Mouse (Mus musculus): ENCODE measurements around the gene Bcam. TPM values are rescaled to one million over a fixed set of nuclear protein-coding genes. Genes with fewer than 3 reads are reported as not detected.
A peak's percentile ranks its signal among the peaks of the same experiment; 100 is the strongest.

Bcam gene
- polyA plus RNA-seq (2016; fragmentation: Nextera tagmentation; extraction: Ambion mirVana), result 11.1 and 11.3 TPM in 2 replicates

DNA sequence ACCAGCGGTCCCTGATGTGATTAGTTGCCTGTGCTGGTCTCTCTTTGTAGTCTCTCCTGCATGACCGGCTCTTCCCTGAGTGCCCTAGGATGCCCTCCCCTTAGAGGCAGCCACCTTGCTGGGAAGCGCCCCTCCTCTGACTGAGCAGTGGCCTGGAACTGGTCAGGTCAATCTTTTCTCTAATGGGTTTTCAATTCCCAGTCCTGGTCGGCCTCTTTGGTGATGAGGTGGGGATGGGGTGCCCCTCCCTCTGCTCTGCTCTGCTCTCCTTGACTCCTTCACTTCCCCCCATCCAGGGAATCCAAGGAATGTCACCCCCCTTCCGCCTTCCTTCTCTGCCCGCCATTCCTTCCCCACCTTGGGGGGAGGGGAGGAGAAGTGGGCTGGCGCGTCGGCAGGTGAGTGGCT is at the start of gene Bcam:
Bcam (minus strand) TSS at position 33 of the 408 bp plus-strand sequence.
- peak within 1 kb of the TSS; percentile 63 for H3K4me2 ChIP-seq
- peaks cover 24% of the 10 kb centered on the region for H3K4me1 ChIP-seq
- H3K4me3 ChIP-seq, result peak within 1 kb of the TSS; percentile 43
- no peaks in the 10 kb centered on the region for H3K36me3 ChIP-seq
- WGBS (ENCODE audit: insufficient replicate concordance), result 8% methylated on average over 9 of the region's 9 CpGs
- H3K27me3 ChIP-seq (replicated peaks), result peaks cover 57% of the 10 kb centered on the region
- peak within 1 kb of the TSS; percentile 54 for H3K9ac ChIP-seq
- H3K9me3 ChIP-seq (replicated peaks), result no peaks in the 10 kb centered on the region
- 0 out of 2 replicates have a peak, but pooled peaks have one; percentile 17 for ATAC-seq
- H3K27ac ChIP-seq, result no peak within 1 kb of the TSS

DNA sequence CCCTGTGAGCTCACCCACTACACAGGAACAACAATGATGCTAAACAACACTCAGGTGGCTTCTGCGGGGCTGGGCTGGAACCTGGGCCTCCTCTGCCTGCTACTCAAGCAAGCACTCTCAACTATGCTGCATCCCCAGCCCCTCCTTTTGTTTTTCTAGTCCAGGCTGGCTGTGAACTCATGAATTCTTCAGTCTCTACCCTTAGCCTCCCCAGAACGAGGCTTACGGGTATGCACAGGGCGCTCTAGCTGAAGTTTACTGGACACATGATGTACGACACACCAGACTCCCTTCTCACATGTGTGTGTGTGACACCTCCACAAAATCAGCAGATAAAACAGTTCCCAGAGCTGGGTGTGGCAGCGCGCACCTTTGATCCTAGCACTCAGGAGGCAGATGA is 48.1 kb upstream of the Bcam start:
- no peak overlapping the region for H3K4me2 ChIP-seq
- peaks cover 57% of the 10 kb centered on the region for H3K27me3 ChIP-seq (replicated peaks)
- WGBS (ENCODE audit: insufficient replicate concordance), result 70% methylated on average over 7 of the region's 7 CpGs
- H3K4me3 ChIP-seq, result no peak overlapping the region
- H3K4me1 ChIP-seq, result peaks cover 56% of the 10 kb centered on the region
- peaks cover 6% of the 10 kb centered on the region; the same call in 1 of the 2 replicates for H3K9me3 ChIP-seq (replicated peaks)
- ATAC-seq, result no peak
- no peaks in the 10 kb centered on the region for H3K36me3 ChIP-seq
- no peak overlapping the region for H3K27ac ChIP-seq
- H3K9ac ChIP-seq, result no peak overlapping the region

DNA sequence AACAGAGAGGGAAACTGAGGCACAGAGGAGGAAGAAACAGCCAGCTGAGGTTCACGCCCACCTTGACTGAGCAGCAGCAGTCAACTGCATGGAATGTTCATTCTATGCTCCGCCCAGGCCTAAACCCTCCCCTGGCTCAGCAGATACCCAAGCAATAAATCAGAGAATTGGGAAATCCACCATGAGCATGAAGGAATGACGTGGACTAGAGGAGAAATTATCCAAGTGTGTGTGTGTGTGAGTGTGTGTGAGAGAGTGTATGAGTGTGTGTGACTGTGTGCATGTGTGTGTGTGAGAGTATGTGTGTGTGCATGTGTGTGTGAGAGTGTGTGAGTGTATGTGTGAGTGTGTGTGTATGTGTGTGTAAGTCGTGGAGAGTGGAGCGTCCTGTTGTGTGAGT is 47.6 kb upstream of the Bcam start:
- Histone ChIP-seq H3K27ac (0 out of 2 replicates have a peak overlapping the region, but pooled peaks have one; percentile 73), H3K9ac (no peak overlapping the region), H3K27me3 (replicated peaks) (peaks cover 53% of the 10 kb centered on the region), H3K4me1 (peaks cover 56% of the 10 kb centered on the region), H3K4me3 (no peak overlapping the region), H3K36me3 (no peaks in the 10 kb centered on the region), H3K9me3 (replicated peaks) (peaks cover 6% of the 10 kb centered on the region; the same call in 1 of the 2 replicates), H3K4me2 (no peak overlapping the region)
- no peak for ATAC-seq
- WGBS (ENCODE audit: insufficient replicate concordance), result 63% methylated on average over 5 of the region's 5 CpGs

DNA sequence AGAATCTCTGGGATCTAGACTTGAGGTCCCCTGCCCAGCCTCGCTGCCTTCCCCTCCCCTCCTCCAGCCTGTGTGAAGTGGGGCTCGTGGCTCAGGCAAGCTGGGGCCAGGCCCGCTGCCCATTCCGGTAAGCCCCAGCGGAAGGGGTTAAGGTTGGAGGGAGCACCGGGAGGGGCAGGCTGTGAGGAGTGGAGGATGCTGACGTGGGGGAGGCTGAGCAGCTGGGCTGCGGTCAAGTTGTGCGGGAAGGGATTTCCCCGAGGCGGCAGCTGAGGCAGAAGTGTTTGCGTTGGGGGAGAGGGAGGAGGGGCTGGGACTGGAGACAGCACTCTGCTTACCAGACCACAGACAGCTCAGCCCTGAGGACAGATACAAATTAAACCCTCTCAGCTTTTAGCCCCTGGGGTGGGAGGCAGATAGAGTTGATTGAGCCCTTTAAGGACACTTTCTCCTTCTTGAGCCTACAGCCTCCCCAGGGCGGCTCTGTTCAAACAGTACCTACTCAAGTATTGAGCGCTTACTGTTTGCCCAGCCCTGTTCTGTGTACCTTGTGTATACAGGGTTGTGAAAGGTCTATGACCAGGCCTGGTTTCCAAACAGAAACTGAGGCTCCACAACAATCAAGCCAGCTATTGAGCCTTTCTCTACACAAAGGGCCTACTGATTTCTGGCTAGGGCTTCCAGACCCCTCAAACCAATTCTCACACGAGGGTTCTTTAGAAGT is 46.7 kb upstream of the Bcam start:
- Histone ChIP-seq H3K4me2 (peak overlapping the region; percentile 65), H3K4me1 (peaks cover 56% of the 10 kb centered on the region), H3K27me3 (replicated peaks) (peaks cover 47% of the 10 kb centered on the region), H3K4me3 (peak overlapping the region; percentile 44), H3K27ac (peak overlapping the region; percentile 73), H3K36me3 (no peaks in the 10 kb centered on the region), H3K9me3 (replicated peaks) (peaks cover 6% of the 10 kb centered on the region; the same call in 1 of the 2 replicates), H3K9ac (peak overlapping the region; percentile 1; the same call in 1 of the 2 replicates)
- WGBS (ENCODE audit: insufficient replicate concordance), result 12% methylated on average over 15 of the region's 15 CpGs
- ATAC-seq, result peak; percentile 68

DNA sequence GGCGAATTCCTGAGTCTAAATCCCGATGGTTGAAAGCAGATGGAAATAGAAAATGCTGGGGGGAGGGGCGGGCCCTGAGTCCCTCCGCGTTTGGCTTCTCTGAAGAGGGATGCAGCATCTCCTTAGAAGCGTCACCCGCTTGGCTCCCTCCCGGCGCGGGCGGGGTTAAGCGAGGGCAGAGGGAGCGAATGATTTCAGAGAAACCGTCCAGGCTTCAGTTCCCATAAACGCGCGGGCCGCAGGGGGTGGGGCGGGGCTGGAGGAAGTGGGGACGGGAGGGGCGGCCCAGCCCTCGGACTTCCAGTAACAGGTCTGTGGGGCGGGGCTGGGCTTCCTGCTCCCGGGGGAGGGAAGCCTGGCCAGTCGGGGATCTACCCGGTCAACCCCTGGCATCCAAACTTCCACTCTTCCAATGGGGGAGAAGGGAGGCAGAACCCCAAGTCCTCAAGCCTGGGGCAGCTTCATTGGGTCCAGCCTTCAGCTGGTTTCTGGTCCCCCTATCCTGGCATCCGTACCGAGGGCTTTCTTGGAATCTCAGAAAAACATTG is 45.5 kb upstream of the Bcam start:
- Histone ChIP-seq H3K4me3 (peak overlapping the region; percentile 44), H3K9me3 (replicated peaks) (peaks cover 6% of the 10 kb centered on the region; the same call in 1 of the 2 replicates), H3K27ac (peak overlapping the region; percentile 73; the same call in 1 of the 2 replicates), H3K27me3 (replicated peaks) (peaks cover 47% of the 10 kb centered on the region), H3K9ac (0 out of 2 replicates have a peak overlapping the region, but pooled peaks have one; percentile 8), H3K4me2 (peak overlapping the region; percentile 65), H3K4me1 (peaks cover 54% of the 10 kb centered on the region), H3K36me3 (no peaks in the 10 kb centered on the region)
- ATAC-seq, result peak; percentile 59; the same call in 1 of the 2 replicates
- WGBS (ENCODE audit: insufficient replicate concordance), result 1% methylated on average over 28 of the region's 28 CpGs

- WGBS (ENCODE audit: insufficient replicate concordance), result 25% methylated on average over 17 of the region's 17 CpGs
- Histone ChIP-seq H3K9ac (no peak overlapping the region), H3K4me2 (peak overlapping the region; percentile 65), H3K27me3 (replicated peaks) (peaks cover 47% of the 10 kb centered on the region), H3K27ac (0 out of 2 replicates have a peak overlapping the region, but pooled peaks have one; percentile 73), H3K9me3 (replicated peaks) (peaks cover 4% of the 10 kb centered on the region; the same call in 1 of the 2 replicates), H3K4me3 (peak overlapping the region; percentile 44), H3K4me1 (peaks cover 58% of the 10 kb centered on the region), H3K36me3 (no peaks in the 10 kb centered on the region)
- ATAC-seq, result no peak
These were observed 44.7 kb upstream of the Bcam start for GRCm38 (mm10) chr7:19815296-19816223.

- no peak for ATAC-seq
- peaks cover 61% of the 10 kb centered on the region for H3K4me1 ChIP-seq
- 25% methylated on average over 6 of the region's 6 CpGs for WGBS (ENCODE audit: insufficient replicate concordance)
These were observed 42.8 kb upstream of the Bcam start for GRCm38 (mm10) chr7:19813579-19814122.

GRCm38 (mm10) chr7:19813161-19813560 is 42.3 kb upstream of the Bcam start:
- Histone ChIP-seq H3K4me1 (peaks cover 58% of the 10 kb centered on the region), H3K27me3 (replicated peaks) (peaks cover 63% of the 10 kb centered on the region), H3K4me3 (no peak overlapping the region), H3K9me3 (replicated peaks) (no peaks in the 10 kb centered on the region), H3K36me3 (no peaks in the 10 kb centered on the region), H3K27ac (no peak overlapping the region), H3K4me2 (no peak overlapping the region), H3K9ac (no peak overlapping the region)
- ATAC-seq, result no peak
- WGBS (ENCODE audit: insufficient replicate concordance), result 54% methylated on average over 4 of the region's 4 CpGs

More at GRCm38 (mm10) chr7:19813579-19814122, 42.8 kb upstream of the Bcam start:
- Histone ChIP-seq H3K36me3 (no peaks in the 10 kb centered on the region), H3K9ac (no peak overlapping the region), H3K9me3 (replicated peaks) (no peaks in the 10 kb centered on the region), H3K4me3 (no peak overlapping the region), H3K27ac (no peak overlapping the region), H3K27me3 (replicated peaks) (peaks cover 63% of the 10 kb centered on the region), H3K4me2 (no peak overlapping the region)

DNA sequence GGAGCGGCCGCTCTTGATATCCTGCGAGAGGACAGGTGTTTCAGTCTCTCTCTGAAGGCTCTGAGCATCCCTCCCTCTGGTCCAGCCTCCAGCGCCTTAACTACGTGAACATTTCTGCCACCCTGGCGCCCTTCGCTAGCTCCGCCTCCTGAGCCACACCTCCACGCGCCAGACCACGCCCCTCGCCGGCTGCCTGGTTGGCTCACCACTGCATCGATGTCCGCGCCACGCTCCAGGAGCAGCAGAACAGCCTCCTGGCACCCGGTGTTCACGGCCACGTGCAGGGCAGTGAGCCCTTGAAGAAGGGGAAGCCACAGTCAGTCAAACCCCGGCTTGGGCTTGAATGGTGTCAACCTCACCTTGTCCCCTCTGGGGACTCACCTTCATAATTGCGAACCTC is 40.3 kb upstream of the Bcam start:
- ATAC-seq, result peak; percentile 44
- Histone ChIP-seq H3K9ac (no peak overlapping the region), H3K4me2 (peak overlapping the region; percentile 41), H3K36me3 (no peaks in the 10 kb centered on the region), H3K4me1 (peaks cover 41% of the 10 kb centered on the region), H3K4me3 (no peak overlapping the region; the same call in 1 of the 2 replicates), H3K27ac (no peak overlapping the region), H3K27me3 (replicated peaks) (peaks cover 47% of the 10 kb centered on the region), H3K9me3 (replicated peaks) (no peaks in the 10 kb centered on the region)
- 16% methylated on average over 22 of the region's 22 CpGs for WGBS (ENCODE audit: insufficient replicate concordance)

DNA sequence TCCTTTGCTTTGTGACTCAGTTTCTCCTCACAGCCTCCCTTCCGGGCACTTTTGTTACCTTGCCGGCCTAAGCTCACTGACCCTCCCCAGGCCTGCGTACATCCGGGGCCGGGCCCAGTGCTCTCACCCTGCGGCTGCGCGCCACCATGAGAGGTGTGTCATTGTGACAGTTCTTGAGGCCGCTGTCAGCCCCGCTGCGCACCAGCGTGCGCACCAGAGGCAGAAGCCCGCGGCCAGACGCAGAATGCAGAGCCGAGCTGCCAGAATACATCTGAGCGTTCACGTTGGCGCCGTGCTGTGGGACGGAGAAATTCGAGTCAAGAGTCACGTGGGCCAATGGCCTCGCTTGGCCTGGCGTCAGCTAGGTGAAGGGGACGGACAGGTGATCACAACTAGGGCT is 38.6 kb upstream of the Bcam start:
- Histone ChIP-seq H3K36me3 (no peaks in the 10 kb centered on the region), H3K4me1 (peaks cover 34% of the 10 kb centered on the region), H3K4me3 (no peak overlapping the region), H3K4me2 (peak overlapping the region; percentile 57), H3K9ac (no peak overlapping the region), H3K27ac (no peak overlapping the region), H3K27me3 (replicated peaks) (peaks cover 38% of the 10 kb centered on the region), H3K9me3 (replicated peaks) (no peaks in the 10 kb centered on the region)
- ATAC-seq, result 0 out of 2 replicates have a peak, but pooled peaks have one; percentile 12
- WGBS (ENCODE audit: insufficient replicate concordance), result 16% methylated on average over 27 of the region's 27 CpGs

GRCm38 (mm10) chr7:19806356-19806969 is 35.6 kb upstream of the Bcam start:
- WGBS (ENCODE audit: insufficient replicate concordance), result 69% methylated on average over 8 of the region's 8 CpGs
- Histone ChIP-seq H3K4me1 (peaks cover 16% of the 10 kb centered on the region), H3K27ac (no peak overlapping the region), H3K27me3 (replicated peaks) (peaks cover 30% of the 10 kb centered on the region), H3K9ac (no peak overlapping the region), H3K4me3 (no peak overlapping the region), H3K4me2 (no peak overlapping the region), H3K36me3 (no peaks in the 10 kb centered on the region), H3K9me3 (replicated peaks) (no peaks in the 10 kb centered on the region)
- no peak for ATAC-seq

Measured in liver, embryonic 12.5 days (tissue).